Mouse (Mus musculus) fibroblast of lung, adult 2 months (primary cell): ENCODE results near the gene Sec31a.

Source experiments
- DNase-seq: peaks from one replicate; pipeline ENCODE4 v3.0.0-alpha.2; 2011; ENCODE audit warnings: low read depth

The Sec31a gene

DNA sequence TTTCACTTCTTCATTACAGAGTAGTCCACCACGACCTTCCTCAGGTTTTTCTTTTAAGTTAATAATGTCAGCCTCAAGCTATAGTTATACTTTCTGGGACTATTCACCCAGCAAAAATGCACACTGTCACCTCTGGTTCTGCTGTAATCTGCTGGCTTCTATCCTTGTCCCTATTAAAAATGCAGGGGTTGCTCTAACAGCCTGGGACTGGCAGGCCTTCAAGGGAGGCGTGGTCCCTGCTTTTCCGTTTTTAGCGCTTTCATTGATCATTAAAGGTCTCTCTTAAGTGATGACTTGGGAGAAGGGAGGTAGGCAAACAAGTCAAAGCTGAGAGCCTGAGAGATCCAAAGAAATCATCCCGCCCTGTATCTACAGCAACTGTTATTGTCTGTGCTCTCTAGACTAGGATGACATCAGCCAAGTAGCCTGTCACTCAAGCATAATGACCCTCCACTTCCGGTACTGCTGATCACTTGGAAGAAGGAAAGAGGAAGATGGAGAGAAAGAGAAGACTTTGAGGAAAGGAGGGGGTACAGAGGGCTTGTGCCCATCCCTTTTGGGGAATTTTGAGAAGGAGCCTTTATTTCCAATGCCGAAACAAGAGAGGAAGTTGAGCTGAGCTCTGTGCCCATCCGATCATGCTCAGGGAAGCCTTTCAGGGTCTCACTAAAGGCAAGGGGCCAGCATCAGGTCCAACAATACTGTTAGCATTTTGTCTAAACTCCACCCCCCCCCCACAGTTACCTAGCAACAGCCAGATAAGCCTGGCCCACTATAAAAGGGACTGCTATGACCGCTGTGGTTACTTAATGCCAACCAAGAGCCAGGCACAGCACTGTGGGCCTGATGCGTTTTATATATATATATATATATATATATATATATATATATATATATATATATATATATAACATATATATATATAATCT is 66.5 kb downstream of the Sec31a start:
- DNase-seq = no peak

DNA sequence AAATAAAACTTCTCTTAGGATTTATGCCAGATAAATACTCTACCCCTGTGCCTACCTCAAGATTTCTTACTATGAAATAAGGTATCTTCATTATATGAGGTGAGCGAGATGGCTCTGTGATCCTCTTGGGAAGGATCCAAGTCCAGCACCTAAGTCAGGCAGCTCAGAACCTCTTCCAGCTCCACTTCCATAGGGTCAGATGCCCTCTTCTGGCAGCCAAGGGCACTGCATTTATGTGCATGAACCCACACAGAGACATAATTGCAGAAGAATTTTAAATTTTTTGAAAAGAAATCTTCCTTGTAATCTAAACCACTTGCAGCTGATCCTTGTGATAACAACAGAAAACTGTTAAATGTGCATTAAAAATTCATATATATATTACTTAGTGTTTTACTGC is 70.9 kb downstream of the Sec31a start:
- no peak for DNase-seq

DNA sequence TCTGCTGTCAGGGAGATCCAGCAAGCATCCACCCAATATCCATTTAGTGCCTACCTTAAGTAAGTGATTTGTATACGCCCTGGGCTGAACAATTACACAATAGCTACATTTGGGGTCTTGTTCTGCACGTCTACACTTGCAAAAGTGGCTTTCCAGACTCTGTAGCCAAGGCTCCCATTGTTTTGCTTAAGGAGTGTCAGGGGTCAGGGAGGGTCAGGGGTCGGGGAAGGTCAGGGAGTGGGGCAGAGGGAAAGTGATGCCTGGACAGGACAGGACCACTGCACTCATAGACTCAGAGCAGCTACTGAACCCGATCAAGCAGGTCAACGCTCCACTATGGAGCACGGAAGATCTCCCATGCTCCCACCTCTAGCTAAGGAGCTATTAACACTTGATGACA is 72.9 kb downstream of the Sec31a start:
- no peak for DNase-seq

DNA sequence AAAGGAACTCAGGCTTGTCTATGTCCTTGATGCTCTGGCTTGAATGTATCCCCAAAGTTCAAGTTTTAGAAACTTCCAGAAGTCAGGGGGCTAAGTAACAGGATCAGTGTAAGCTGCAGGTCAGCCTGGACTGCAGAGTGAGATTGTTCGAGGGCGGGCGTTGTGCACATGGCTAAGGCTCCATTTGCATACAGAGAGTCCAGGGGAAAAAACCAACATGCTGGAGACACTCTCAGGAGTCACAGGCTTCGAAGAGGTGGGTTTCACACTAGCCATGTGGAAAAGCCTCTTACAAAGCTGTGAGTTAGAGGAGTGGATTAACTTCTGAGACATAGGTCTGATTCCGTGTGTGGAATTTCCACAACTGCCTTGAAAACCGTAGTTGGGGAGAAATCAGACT is 73.6 kb downstream of the Sec31a start:
- DNase-seq = no peak

DNA sequence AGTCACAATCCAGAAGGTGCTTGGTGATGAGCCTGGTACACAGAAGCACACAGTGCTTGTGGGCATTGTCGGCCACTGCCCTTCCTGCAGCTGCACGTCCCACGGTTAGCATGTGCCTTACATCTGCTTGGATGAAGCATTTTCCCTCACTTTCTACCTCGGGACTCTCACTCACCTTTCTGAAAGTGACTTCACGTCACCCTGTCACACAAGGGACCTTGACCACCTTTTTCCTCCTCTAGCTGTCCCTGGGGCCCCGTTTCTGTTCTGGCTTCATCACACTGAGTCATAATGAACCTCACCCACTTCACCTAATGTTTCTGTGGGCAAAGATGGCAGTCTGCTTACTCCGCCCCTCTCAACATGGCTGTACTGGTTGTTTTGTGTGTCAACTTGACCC is 75.0 kb downstream of the Sec31a start:
- DNase-seq = no peak

DNA sequence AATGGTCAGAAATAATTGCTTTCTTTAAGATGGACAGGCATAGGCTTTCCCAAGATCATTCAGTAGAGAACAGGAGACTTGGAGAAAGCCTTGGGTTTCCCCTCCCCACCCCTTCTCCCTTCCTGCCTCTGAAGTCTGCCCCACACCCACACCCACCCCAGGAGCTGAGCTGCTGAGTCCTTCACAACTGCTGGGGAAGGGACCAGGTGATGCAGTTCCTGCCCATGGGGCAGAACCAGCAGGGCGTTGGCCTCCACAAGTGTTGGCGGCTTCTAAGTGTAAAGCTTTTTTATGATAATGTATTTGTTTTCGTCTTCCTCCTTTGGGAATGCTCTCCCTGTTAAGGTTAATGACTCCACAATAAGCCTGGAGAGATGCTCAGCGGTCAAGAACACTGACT is 78.2 kb downstream of the Sec31a start:
- DNase-seq = no peak

DNA sequence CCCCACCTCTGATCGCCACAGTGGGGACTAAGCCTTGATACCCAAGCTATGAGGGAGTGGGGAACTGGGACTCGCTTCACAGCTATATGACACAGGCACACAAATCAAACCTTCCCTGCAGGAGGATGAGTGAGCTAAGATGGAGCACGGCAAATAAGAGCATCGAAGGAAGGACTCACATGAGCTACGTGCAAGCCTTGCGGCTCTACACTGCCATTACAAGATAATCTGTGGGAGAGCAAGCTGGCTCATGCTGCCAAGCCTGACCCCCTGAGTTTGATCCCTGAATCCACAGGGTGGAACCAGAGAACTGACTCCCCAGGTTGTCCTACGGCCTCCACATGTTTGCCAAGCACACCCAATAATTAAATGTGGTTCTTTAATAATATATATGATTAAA is 79.2 kb downstream of the Sec31a start:
- no peak for DNase-seq

DNA sequence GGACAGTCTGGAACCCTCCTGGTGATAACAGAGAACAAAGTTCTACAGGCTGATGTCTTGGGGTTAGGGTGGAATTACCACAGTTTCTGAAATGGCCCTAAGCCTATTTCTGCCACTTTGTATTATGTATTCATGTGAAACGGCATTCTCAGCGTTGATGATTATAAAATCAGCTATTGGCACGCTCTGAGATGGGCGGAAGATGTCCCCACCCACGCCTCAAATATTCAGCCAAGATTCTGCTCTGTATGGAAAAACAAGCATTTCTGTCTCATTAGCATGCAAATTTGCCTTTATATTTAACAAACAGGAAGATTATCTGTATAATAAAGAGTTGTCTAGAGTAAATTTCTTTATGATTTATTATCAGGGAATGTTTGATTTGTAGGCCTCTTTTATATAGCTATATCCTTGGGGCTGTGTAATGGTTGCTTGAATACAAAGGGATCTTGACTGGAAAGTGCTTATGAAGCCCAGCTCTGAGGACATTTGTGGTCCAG is 80.4 kb downstream of the Sec31a start:
- DNase-seq = no peak

DNA sequence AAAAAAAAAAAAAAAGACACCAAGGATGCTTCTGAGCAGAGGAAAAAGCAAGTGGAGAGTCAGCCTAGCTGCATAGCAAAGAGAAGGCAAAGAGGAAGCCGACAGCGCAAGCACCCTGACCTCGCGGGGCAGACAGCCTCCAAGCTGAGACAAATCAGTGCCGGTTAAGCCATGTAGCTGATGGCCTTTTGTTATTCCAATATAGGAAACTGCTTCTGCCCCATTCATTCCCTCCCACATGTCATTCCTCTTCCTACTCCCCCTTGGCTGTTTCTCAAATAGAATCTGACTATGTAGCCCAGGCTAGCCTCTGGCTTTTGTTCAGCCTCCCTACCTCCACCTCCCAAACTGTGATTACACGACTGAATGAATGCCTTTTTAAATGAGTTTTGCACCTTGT is 81.3 kb downstream of the Sec31a start:
- no peak for DNase-seq

DNA sequence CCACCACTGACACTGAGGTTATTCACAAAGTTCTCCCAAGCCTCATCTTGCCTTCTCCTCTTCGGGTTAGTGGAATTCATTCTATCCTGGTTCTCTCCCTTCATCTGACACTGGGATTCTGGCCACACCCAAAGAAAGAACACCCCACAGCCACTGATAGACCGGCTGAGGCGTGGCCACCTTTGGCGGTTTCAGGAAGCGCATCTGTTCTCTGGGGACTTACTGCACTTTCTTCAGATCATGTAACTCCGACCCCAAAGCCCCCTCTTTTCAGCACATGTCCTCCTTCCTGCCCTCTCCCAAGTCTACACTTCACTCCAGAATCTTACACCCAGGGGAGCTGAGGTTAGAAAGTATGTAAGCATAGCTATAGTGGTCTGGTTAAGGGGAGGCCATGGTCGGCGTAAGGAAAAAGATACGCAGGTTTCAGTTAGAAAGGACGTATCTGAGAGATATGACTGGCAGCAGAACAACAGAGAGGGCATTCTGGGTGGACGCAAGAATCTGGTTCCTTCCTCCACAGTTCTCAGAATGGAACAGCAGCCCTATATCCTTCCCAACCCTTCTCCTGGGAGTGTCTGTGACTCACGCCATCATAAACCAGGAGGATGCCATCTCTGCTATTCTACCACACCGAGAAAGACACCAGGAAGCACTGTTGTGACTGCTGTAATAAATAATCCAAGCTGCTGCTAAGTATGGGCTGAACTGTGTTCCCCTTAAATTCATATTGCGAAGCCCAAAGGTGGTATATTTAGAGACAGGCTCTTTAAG is 82.2 kb downstream of the Sec31a start:
- no peak for DNase-seq

DNA sequence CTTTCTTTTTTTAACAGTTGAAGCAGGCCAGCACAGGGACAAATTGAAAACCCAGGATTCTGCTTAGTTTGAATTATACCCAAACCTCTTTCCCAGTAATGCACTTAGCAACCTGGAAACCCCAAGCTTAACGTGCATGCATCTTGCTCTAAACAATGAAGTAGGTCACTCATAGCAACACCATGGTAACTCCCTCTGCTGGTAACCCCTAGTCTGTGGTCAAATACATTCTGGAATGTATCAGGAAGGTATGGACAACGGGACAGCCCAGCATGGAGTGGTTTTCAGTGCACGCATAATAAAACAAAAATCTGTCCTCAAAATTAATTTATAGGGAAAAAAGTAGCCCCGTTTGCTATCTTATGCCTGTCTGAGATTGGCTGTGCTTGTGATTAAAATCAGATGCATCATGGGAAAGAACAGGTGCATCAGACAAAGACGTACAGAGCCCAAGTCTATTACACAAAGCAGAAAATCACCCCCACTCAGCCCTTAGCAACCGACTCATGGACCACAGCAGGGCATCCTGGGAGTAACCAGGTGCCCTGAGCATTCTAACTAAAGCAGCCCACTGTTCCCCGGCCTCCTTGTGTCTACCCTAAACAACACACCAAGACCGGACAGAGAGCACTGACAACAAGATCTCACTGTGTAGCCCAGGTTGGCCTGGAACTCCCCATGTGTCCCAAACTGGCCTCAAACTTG is 83.6 kb downstream of the Sec31a start:
- DNase-seq = no peak

DNA sequence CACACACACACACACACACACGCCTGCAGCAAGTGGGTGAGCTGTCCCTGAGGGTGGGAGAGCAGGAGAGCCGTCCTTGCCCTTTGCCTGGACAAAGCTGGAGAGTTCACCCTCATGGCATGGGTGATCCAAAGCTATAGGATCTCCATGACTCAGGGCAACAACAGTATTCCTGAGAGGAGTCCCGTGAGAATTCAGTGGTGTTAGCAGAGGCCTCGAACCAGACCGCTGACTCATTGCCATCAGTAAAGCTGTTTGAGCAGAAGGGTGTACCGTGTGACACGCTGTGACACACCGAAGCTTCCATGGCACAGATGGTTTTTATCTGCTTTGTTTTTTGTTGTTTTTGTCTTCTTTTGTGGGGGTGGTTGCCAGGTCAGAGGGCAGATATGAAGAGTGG is 84.4 kb downstream of the Sec31a start:
- no peak for DNase-seq

DNA sequence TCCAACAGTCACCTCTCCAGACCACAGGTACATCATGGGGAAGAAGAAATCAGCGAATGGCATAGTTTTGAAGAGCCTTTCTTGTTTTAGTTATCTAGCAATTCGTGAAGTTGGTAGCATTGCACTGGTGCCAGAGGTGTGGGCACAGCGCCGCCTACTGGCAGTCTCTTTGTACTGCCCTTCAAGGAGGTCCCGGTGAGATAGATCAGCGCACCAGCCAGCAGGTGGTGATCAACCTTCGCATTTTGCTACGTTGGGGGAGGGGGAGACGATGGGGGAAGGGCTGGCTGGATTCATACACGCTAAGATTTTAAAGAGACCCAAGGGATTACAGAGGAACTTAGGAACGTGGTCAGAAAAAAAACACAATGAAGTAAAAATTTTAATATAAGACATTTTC is 94.0 kb downstream of the Sec31a start:
- DNase-seq = peak; percentile 59

DNA sequence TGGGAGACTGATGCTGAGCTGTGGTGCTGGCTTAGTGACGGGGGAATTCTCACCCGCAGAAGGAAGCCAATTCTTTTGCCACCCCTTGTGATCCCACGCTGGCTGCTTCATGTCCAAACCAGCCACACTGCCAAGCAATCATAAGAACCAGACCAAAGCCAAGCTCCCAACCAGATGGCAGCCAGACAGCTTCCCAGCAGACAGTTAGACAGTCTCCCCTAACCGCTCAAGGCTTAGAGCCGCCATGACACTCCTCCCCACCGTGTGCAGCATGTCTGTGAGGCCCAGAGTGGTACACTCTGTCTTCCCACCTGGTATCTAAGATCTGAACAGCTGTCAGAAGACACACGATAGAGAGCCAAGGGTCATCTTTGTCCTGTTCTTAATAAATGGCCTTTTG is 98.2 kb downstream of the Sec31a start:
- no peak for DNase-seq

DNA sequence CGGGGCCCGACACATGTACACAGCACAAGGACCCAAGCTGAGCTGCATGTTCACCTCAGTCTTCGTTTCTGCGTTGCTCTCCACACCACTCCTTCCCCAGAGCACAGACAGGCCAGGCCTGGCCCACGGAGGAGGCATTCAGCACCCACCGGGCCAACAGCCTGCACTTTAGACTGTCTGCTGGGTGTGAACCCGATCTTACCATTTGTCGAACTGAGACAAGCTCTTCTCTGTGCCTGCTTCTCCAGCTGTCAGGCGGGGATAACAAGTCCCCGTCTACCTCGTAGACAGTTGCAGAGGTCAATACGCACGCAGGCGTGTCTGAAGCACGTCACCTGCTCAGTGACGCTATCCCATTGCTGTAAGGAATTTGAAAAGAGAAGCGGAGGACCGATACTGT is 99.0 kb downstream of the Sec31a start:
- no peak for DNase-seq

DNA sequence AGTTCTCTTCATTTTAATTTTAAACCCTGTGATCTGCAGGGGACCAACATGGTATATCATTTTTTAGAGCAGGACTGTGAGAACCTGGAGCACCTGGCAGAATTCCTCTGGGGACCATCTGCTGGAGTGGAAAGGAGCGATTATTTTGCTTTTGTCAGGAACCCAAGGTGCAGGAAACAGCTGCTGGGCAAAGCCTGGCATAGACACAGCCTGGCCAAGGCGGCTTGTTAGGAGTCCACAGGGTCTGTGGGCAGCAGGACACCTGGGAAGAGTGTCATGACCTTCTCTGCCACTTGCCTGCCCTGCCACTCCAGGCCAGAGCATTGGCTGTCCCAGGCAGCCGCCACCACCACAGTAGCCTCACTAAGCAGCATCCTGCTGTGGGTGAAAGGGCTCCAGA is 100.4 kb downstream of the Sec31a start:
- no peak for DNase-seq

DNA sequence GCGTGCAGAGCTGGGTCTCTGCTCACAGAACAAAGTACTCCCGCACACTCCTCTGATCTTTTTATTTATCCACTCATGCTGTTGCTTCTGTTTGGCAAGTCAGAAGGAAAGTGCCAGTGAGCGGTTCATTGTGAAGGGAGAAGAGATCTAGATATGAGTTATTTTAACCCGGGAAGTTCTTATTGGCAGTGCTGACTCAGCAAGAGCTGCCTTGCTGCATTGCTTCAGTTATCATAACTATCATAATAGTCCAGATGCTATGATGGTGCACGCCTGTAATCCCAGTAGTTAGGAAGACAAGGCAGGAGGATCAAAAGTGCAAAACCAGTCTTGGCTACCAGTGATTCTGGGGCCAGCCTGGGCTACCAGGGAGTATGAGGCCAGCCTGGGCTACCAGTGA is 103.6 kb downstream of the Sec31a start:
- DNase-seq = no peak
